Mouse (Mus musculus) limb, embryonic 15.5 days (tissue): ENCODE data around the gene St3gal5. TPM values are rescaled to one million over a fixed set of nuclear protein-coding genes. Genes with fewer than 3 reads are reported as not detected.

Source experiments
- ATAC-seq: fragments of 200-750 bp; cut with Nextera tagmentation; 2 replicates; pipeline ENCODE4 v1.8.0; 2017; ENCODE audit warnings: low read depth, moderate TSS enrichment; ENCODE audit not compliant: insufficient number of reproducible peaks, low FRiP score, low TSS enrichment
- H3K27ac ChIP-seq: fragments of 300-500 bp; sonication (generic); 2 replicates; pipeline ENCODE4 v1.5.1; 2015; ENCODE audit warnings: moderate library complexity, mild to moderate bottlenecking, inconsistent platforms
- H3K27me3 ChIP-seq: fragments of 300-500 bp; sonication (generic); 2 replicates; pipeline ENCODE4 v1.6.1; 2015; ENCODE audit warnings: inconsistent platforms
- H3K36me3 ChIP-seq: fragments of 300-500 bp; sonication (generic); 2 replicates; pipeline ENCODE4 v1.6.1; 2015; ENCODE audit warnings: inconsistent platforms
- H3K4me1 ChIP-seq: fragments of 300-500 bp; sonication (generic); 2 replicates; pipeline ENCODE4 v1.6.1; 2015; ENCODE audit warnings: inconsistent platforms
- H3K4me2 ChIP-seq: fragments of 300-500 bp; sonication (generic); 2 replicates; pipeline ENCODE4 v1.6.1; 2015; ENCODE audit warnings: mild to moderate bottlenecking, inconsistent platforms
- H3K4me3 ChIP-seq: fragments of 300-500 bp; sonication (generic); 2 replicates; pipeline ENCODE4 v1.5.1; 2015; ENCODE audit warnings: mild to moderate bottlenecking, inconsistent platforms
- H3K9ac ChIP-seq: fragments of 300-500 bp; sonication (generic); 2 replicates; pipeline ENCODE4 v1.6.1; 2015; ENCODE audit warnings: inconsistent platforms
- H3K9me3 ChIP-seq: fragments of 300-500 bp; sonication (generic); 2 replicates; pipeline ENCODE4 v1.6.1; 2016; ENCODE audit warnings: inconsistent platforms
- WGBS: fragments of 180-500 bp; shearing (Covaris S2); methylation state at CpG from one replicate; pipeline ENCODE4 v1.1.7; 2015; 5-methylcytosine and 5-hydroxymethylcytosine counted together
- polyA plus RNA-seq: library from polyadenylated mRNA; unstranded; fragments of >200 nt; fragmentation: Nextera tagmentation; extraction: Ambion mirVana; gene quantifications from 2 replicates; pipeline ENCODE4 v1.2.1, GENCODE M21; 2015

St3gal5 gene
- polyA plus RNA-seq, 1 experiment from 2014 or later: 31.0 TPM

DNA sequence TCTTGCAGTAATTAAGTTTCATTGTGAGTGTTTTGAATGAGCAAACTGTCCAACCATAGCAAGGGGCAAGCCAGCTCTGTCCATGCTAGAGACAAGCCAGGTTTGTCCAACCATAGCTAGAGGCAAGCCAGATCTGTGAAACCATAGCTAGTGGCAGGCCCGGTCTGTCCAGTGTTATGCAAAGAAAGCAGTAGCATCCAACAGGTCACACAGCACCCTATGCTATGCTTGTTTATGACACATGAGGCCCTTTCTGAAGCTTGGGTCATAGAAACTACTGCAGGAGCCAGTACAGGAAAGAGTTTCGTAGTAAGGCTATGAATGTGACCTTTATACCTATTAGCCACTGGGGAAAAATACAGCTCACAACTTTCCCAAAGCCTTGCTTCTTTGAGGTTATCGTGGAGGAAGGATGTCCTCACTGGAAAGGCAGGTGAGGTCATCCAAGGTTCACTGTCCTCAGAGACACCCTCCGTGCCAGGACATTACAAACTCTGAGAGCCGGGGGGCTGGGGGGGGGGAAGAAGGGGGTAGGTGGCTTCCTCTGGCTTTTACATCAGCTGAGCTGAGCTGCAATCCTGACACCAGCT is 26.0 kb upstream of the St3gal5 start:
- WGBS: 63% methylated on average over 5 of the region's 5 CpGs
- H3K9me3 ChIP-seq: no peaks in the 10 kb centered on the region; the same call in 1 of the 2 replicates
- H3K4me2 ChIP-seq: no peak overlapping the region
- no peak overlapping the region for H3K27ac ChIP-seq
- no peak overlapping the region for H3K4me3 ChIP-seq
- no peaks in the 10 kb centered on the region for H3K36me3 ChIP-seq
- no peak overlapping the region for H3K9ac ChIP-seq
- no peaks in the 10 kb centered on the region for H3K27me3 ChIP-seq
- no peaks in the 10 kb centered on the region for H3K4me1 ChIP-seq
- ATAC-seq: no peak

DNA sequence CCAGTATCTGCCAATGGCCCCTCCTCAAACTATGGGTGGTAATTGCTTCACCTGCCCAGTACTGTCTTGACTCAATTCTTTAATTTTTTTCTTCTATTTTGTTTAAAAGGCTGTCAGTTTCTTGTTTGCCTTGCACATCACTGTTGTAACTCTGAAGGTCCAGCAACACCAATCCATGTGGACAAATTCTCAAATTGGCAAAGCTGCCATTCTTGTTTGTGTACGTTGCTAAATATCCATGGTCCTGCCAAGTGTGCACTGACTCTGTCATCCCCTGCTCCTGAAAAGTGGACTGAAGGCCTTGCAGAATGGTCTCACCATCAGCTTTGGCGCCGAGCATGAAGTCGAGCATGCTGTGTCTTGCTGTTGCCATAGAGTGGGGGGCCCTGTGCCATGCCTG is 23.6 kb upstream of the St3gal5 start:
- Histone ChIP-seq H3K9me3 (no peaks in the 10 kb centered on the region), H3K4me1 (no peaks in the 10 kb centered on the region), H3K36me3 (no peaks in the 10 kb centered on the region), H3K9ac (no peak overlapping the region), H3K4me2 (no peak overlapping the region), H3K27me3 (no peaks in the 10 kb centered on the region), H3K4me3 (no peak overlapping the region), H3K27ac (no peak overlapping the region)
- ATAC-seq: no peak
- WGBS: 83% methylated on average over 4 of the region's 4 CpGs

DNA sequence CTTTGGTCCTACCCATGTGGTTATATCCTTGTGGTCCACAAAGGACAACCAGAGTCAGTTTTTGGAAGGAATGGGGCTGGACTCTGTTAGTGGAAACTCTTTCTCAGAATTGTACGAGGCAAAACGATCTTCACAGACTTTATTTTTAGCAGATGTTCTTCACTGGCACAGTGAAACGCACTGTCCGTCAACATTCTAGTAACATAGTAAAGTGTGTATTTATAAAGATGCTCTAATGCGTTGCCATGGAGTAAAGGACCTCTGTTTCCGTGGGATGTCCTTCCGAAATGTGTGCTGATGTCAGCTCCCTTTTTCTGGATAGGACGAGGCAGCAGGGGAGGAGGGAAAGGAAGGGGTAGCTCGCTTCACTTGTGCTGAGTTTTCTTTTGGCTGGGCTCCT is 20.9 kb upstream of the St3gal5 start:
- Histone ChIP-seq H3K9ac (no peak overlapping the region), H3K4me1 (no peaks in the 10 kb centered on the region), H3K27ac (peak overlapping the region; percentile 24; the same call in 1 of the 2 replicates), H3K36me3 (no peaks in the 10 kb centered on the region), H3K4me2 (no peak overlapping the region), H3K27me3 (no peaks in the 10 kb centered on the region), H3K9me3 (no peaks in the 10 kb centered on the region), H3K4me3 (no peak overlapping the region)
- WGBS: 60% methylated on average over 9 of the region's 9 CpGs
- ATAC-seq: 0 out of 2 replicates have a peak, but pooled peaks have one; percentile 24

DNA sequence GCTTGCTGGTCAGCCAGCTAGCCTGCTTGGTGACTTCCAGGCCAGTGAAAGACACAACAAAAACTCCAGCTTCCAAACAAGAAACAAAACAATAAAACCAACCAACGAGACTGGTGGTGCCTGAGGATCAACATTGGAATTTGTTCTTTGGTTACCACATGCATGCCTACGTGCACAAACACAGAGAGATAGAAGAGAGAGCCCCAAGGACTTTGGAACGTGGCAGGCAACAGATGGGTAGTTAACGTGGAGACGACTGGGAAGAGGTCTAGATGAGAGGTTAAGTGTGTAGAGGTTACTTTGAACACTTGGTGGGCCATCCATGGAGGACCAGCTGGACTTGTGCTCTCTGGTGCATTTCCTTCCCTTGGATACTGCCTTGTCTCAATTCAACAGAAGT is 19.2 kb upstream of the St3gal5 start:
- no peak overlapping the region for H3K9ac ChIP-seq
- H3K9me3 ChIP-seq: no peaks in the 10 kb centered on the region
- H3K27me3 ChIP-seq: no peaks in the 10 kb centered on the region
- no peak overlapping the region for H3K27ac ChIP-seq
- WGBS: 78% methylated on average over 5 of the region's 5 CpGs
- no peak overlapping the region for H3K4me2 ChIP-seq
- H3K4me3 ChIP-seq: no peak overlapping the region
- H3K4me1 ChIP-seq: no peaks in the 10 kb centered on the region
- H3K36me3 ChIP-seq: no peaks in the 10 kb centered on the region
- no peak for ATAC-seq

DNA sequence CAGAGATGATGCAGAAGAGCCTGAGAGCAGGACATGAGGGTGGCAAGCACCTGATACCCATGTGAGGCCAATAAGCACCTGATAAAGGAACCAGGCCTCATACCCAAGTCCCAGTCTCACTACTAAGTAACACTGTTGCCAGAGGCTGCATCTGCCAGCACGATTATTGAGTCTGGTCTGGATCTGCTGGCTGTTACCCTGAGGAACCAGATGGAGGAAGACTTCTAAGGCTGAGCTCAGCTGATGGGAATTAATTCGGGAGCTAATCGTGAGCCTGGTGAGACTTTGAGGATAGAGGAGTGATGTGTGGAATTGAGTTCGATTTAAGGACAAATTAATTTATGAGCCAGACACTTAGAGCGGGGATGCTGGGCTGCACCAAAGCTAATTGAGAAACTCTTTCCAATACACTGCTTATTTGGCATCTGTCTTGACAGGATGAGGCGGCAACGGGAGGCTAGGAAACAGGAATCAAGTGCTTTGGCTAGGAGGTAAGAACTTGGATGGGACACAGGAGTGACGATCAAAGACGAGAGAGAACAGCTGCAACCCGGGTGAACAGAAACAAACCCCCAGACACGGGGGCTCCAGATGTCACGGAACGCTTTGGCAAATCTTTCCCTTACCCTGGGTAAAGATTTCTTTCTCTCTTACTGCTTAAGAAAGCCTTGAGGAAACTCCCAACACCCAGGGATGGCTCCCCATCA is 15.9 kb upstream of the St3gal5 start:
- Histone ChIP-seq H3K4me2 (no peak overlapping the region), H3K9me3 (no peaks in the 10 kb centered on the region), H3K36me3 (no peaks in the 10 kb centered on the region), H3K27me3 (no peaks in the 10 kb centered on the region), H3K4me3 (no peak overlapping the region), H3K4me1 (no peaks in the 10 kb centered on the region), H3K9ac (no peak overlapping the region), H3K27ac (no peak overlapping the region)
- WGBS: 72% methylated on average over 13 of the region's 13 CpGs
- ATAC-seq: no peak

DNA sequence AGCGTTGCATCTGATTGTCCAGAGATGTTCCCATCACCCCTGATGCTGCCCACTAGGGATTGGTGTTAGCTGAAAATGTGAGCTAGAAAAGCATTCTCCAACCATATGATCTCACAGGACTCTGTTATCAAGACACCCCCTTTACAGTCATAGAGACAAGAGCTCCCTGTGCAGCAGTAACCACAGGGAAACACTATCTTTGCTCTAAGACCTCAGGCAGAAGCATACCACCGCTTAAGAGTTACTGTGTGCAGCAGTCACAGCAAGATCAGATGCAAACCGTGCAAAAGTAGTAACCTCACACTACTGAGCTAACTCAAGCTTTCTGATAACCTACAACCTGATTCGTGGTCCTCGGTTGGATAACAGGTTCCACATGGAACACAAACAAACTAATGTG is 10.0 kb upstream of the St3gal5 start:
- no peaks in the 10 kb centered on the region for H3K9me3 ChIP-seq
- no peaks in the 10 kb centered on the region for H3K36me3 ChIP-seq
- no peak overlapping the region for H3K9ac ChIP-seq
- H3K27me3 ChIP-seq: no peaks in the 10 kb centered on the region
- no peak overlapping the region for H3K4me3 ChIP-seq
- WGBS: 72% methylated on average over 5 of the region's 5 CpGs
- ATAC-seq: no peak
- peaks cover 7% of the 10 kb centered on the region for H3K4me1 ChIP-seq
- H3K27ac ChIP-seq: no peak overlapping the region
- H3K4me2 ChIP-seq: no peak overlapping the region

DNA sequence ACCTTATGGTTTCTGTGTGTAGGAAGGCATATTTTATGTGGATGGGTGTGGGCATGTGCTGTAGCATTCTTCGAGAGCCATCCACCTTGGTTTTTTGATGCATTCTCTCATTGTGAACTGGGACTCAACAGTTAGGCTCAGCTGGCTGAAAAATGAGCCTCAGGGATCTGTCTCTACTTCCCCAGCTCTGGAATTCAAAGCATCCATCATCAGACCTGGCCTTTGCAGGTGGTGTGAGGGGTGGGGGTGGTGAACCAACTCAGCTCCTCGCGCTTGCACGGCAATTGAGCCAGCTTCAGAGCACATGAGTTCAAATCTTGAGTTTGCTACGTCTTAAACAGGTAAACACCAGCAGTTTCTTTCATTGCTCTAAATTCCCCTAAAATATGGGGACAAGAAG is 7.5 kb upstream of the St3gal5 start:
- no peak overlapping the region for H3K9ac ChIP-seq
- WGBS: 66% methylated on average over 5 of the region's 5 CpGs
- no peaks in the 10 kb centered on the region for H3K9me3 ChIP-seq
- peaks cover 11% of the 10 kb centered on the region for H3K4me1 ChIP-seq
- no peak overlapping the region for H3K27ac ChIP-seq
- no peaks in the 10 kb centered on the region for H3K27me3 ChIP-seq
- H3K4me2 ChIP-seq: no peak overlapping the region
- H3K36me3 ChIP-seq: no peaks in the 10 kb centered on the region
- H3K4me3 ChIP-seq: no peak overlapping the region
- ATAC-seq: no peak

DNA sequence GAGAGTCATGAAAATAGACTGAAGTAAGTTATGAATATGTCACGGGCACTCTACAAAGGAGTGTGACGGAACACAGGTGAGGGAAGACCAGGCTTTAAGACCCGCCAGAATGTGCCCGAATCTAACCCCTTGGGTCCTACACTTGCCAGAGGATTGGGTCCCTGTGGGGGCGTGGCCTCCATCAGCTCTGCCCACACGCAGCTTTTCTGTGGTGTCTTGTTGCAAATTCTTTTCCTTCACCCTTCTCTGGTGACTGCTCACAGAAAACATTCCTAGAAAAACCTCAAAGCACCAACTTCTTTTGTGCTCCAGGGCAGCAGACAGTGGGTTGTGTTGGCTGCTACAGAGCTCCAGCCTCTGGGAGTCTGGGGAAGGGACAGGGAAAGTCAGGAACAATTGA is 6.4 kb upstream of the St3gal5 start:
- no peak overlapping the region for H3K9ac ChIP-seq

DNA sequence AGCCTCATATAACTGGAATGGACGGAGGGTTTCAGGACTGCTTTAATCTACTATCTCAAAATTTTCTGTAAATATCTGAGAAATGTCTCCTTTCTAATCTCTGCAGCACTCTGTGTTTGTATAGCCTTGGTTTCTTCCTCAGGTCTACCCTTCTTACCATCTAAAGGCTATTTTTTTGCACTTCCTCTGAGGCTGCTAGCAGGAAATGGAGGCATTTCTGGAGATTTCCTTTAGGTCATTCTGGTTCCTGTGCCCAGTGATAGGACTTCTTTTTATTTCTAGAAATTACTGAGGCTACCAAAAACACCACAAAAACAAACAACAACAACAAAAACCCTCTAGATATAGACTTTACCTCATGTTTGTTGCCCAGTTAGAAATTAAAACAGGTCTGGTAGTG is 4.3 kb upstream of the St3gal5 start:
- WGBS: 79% methylated on average over 1 of the region's 1 CpGs
- Histone ChIP-seq H3K27ac (no peak overlapping the region), H3K4me1 (peaks cover 16% of the 10 kb centered on the region), H3K4me3 (no peak overlapping the region), H3K9me3 (no peaks in the 10 kb centered on the region), H3K4me2 (no peak overlapping the region), H3K27me3 (no peaks in the 10 kb centered on the region), H3K9ac (no peak overlapping the region), H3K36me3 (no peaks in the 10 kb centered on the region)
- ATAC-seq: no peak

More for the DNA sequence above, 6.4 kb upstream of the St3gal5 start:
- no peak for ATAC-seq
- Histone ChIP-seq H3K4me2 (no peak overlapping the region), H3K36me3 (no peaks in the 10 kb centered on the region), H3K4me3 (no peak overlapping the region), H3K27me3 (no peaks in the 10 kb centered on the region), H3K27ac (no peak overlapping the region), H3K9me3 (no peaks in the 10 kb centered on the region), H3K4me1 (peaks cover 11% of the 10 kb centered on the region)
- WGBS: 29% methylated on average over 6 of the region's 6 CpGs

DNA sequence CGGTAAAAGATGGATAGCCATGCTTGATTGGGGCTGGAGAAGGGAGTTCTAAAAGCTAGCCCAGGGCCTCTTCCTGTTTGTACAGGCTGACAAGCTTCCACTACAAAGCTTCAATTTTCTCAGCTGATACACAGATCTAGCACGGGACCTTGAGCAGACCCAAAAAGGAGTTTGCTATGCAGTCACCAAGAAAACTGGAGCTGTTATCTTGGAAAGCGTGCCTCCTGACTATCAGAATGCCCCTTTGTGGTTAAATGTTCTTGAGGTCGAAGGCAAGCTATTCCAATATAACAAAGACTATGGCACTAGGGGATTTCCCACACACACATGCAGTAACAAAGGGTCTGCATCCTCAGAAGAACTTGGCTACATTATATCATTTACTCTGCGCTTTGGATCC is 1.2 kb upstream of the St3gal5 start:
- Histone ChIP-seq H3K36me3 (no peaks in the 10 kb centered on the region), H3K4me2 (no peak overlapping the region), H3K27ac (no peak overlapping the region), H3K27me3 (no peaks in the 10 kb centered on the region), H3K4me3 (no peak overlapping the region), H3K9ac (no peak overlapping the region), H3K9me3 (no peaks in the 10 kb centered on the region), H3K4me1 (peaks cover 27% of the 10 kb centered on the region)
- ATAC-seq: no peak
- 77% methylated on average over 5 of the region's 5 CpGs for WGBS

DNA sequence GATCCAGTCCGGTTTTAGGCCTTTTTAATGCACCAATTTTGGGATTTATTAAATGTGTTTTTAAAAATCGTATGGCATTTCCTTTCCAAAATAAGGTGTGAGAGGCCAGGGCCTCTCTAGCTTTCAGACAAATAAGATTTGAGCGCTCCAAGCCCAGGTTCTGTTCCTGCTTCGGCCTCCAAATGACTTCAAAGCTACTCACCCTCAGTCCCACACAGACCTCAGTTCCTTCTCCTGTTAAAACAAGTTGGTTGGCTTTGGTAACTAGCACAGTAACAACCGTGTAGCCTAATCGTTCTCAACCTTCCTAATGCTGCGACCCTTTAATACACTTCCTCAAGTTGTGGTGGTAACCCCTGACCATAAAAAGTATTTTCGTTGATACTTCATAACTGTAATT is 723 bp upstream of the St3gal5 start:
- Histone ChIP-seq H3K4me1 (peaks cover 27% of the 10 kb centered on the region; the same call in 1 of the 2 replicates), H3K27ac (no peak overlapping the region), H3K27me3 (no peaks in the 10 kb centered on the region), H3K36me3 (no peaks in the 10 kb centered on the region), H3K4me2 (peak overlapping the region; percentile 99), H3K4me3 (peak overlapping the region; percentile 78), H3K9ac (no peak overlapping the region), H3K9me3 (no peaks in the 10 kb centered on the region)
- 43% methylated on average over 8 of the region's 8 CpGs for WGBS
- no peak for ATAC-seq

DNA sequence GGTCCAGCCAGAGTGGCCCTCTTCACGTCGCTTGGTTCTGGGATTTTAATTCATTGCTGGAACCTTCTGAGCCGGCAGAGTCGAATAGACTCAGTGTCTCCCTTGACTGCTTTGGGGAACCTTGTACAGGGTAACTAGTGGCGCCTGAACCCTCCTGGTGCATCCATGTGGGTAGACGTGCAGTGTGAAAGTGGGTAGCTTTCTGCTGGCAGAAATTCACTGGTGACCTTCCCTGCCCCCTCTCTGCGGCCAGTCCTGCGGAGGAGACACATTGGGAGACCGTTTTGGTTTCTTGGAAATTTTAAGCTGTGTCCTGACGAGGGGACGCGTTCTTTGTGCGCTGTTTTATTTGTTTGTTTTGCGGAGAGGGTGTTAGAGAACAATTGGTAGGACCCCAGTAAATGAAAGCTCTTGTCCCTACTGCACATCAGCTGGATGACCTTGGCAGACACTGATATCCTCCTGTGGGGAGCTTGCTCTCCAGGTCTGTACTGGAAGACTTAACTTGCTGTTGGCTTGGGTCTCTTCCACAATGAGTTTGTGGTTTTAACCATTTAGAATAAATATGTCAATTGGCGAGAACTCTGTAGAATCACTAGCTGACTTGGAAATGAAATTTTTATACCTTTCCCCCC is 746 bp downstream of the St3gal5 start:
- 5% methylated on average over 15 of the region's 15 CpGs for WGBS

More for the DNA sequence above, 746 bp downstream of the St3gal5 start:
- Histone ChIP-seq H3K27me3 (no peaks in the 10 kb centered on the region), H3K4me1 (peaks cover 22% of the 10 kb centered on the region; the same call in 1 of the 2 replicates), H3K4me3 (peak overlapping the region; percentile 78), H3K36me3 (no peaks in the 10 kb centered on the region), H3K4me2 (peak overlapping the region; percentile 99), H3K27ac (peak overlapping the region; percentile 84), H3K9ac (peak overlapping the region; percentile 60), H3K9me3 (no peaks in the 10 kb centered on the region)
- ATAC-seq: 0 out of 2 replicates have a peak, but pooled peaks have one; percentile 3
